Mouse (Mus musculus): Measurements from ENCODE around the gene Gm12216. TPM values are rescaled to one million over a fixed set of nuclear protein-coding genes. Genes with fewer than 3 reads are reported as not detected.

Gm12216 gene
- polyA plus RNA-seq, 1 experiment from 2014 or later, result 1.2 TPM

- no peak for ATAC-seq
- H3K27ac ChIP-seq, result no peak overlapping the region
- H3K4me3 ChIP-seq (replicated peaks), result no peak overlapping the region
- no peaks in the 10 kb centered on the region for H3K36me3 ChIP-seq
- H3K9me3 ChIP-seq, result no peaks in the 10 kb centered on the region
- no peaks in the 10 kb centered on the region for H3K27me3 ChIP-seq (replicated peaks)
- H3K9ac ChIP-seq, result no peak overlapping the region
- H3K4me2 ChIP-seq (replicated peaks), result no peak overlapping the region
- 51% methylated on average over 3 of the region's 3 CpGs for WGBS
- H3K4me1 ChIP-seq (replicated peaks), result peaks cover 7% of the 10 kb centered on the region
Measured at GRCm38 (mm10) chr11:53814810-53815209, 44.2 kb downstream of the Gm12216 start.

GRCm38 (mm10) chr11:53813001-53813868 is 45.8 kb downstream of the Gm12216 start:
- Histone ChIP-seq H3K9ac (no peak overlapping the region), H3K4me2 (replicated peaks) (no peak overlapping the region), H3K27me3 (replicated peaks) (no peaks in the 10 kb centered on the region), H3K4me3 (replicated peaks) (no peak overlapping the region), H3K9me3 (no peaks in the 10 kb centered on the region), H3K27ac (no peak overlapping the region), H3K36me3 (no peaks in the 10 kb centered on the region), H3K4me1 (replicated peaks) (peaks cover 15% of the 10 kb centered on the region)
- 85% methylated on average over 16 of the region's 16 CpGs for WGBS
- ATAC-seq, result no peak

GRCm38 (mm10) chr11:53811312-53811711 is 47.7 kb downstream of the Gm12216 start:
- H3K36me3 ChIP-seq, result no peaks in the 10 kb centered on the region
- no peak overlapping the region for H3K27ac ChIP-seq
- ATAC-seq, result no peak
- H3K4me2 ChIP-seq (replicated peaks), result no peak overlapping the region
- WGBS, result 75% methylated on average over 3 of the region's 3 CpGs
- H3K4me1 ChIP-seq (replicated peaks), result peaks cover 15% of the 10 kb centered on the region
- no peak overlapping the region for H3K4me3 ChIP-seq (replicated peaks)
- no peaks in the 10 kb centered on the region for H3K9me3 ChIP-seq
- H3K27me3 ChIP-seq (replicated peaks), result no peaks in the 10 kb centered on the region
- no peak overlapping the region for H3K9ac ChIP-seq

GRCm38 (mm10) chr11:53810749-53811148 is 48.3 kb downstream of the Gm12216 start:
- Histone ChIP-seq H3K4me2 (replicated peaks) (no peak overlapping the region), H3K27ac (no peak overlapping the region), H3K9me3 (no peaks in the 10 kb centered on the region), H3K9ac (no peak overlapping the region), H3K4me3 (replicated peaks) (no peak overlapping the region), H3K36me3 (no peaks in the 10 kb centered on the region), H3K4me1 (replicated peaks) (peaks cover 17% of the 10 kb centered on the region), H3K27me3 (replicated peaks) (no peaks in the 10 kb centered on the region)
- ATAC-seq, result no peak
- 44% methylated on average over 2 of the region's 2 CpGs for WGBS

GRCm38 (mm10) chr11:53810156-53810555 is 48.9 kb downstream of the Gm12216 start:
- Histone ChIP-seq H3K9ac (no peak overlapping the region), H3K4me3 (replicated peaks) (no peak overlapping the region), H3K27me3 (replicated peaks) (no peaks in the 10 kb centered on the region), H3K4me2 (replicated peaks) (no peak overlapping the region), H3K4me1 (replicated peaks) (peaks cover 19% of the 10 kb centered on the region), H3K27ac (no peak overlapping the region), H3K9me3 (no peaks in the 10 kb centered on the region), H3K36me3 (no peaks in the 10 kb centered on the region)
- WGBS, result 49% methylated on average over 5 of the region's 5 CpGs
- ATAC-seq, result 0 out of 2 replicates have a peak, but pooled peaks have one; percentile 35

- no peak overlapping the region for H3K9ac ChIP-seq
- peaks cover 19% of the 10 kb centered on the region for H3K4me1 ChIP-seq (replicated peaks)
- no peak overlapping the region for H3K4me3 ChIP-seq (replicated peaks)
- no peaks in the 10 kb centered on the region for H3K9me3 ChIP-seq
- H3K27ac ChIP-seq, result peak overlapping the region; percentile 75
- no peaks in the 10 kb centered on the region for H3K27me3 ChIP-seq (replicated peaks)
- H3K36me3 ChIP-seq, result no peaks in the 10 kb centered on the region
- H3K4me2 ChIP-seq (replicated peaks), result no peak overlapping the region
- peak; percentile 26; the same call in 1 of the 2 replicates for ATAC-seq
- WGBS, result 38% methylated on average over 5 of the region's 5 CpGs
Measured at GRCm38 (mm10) chr11:53809354-53809753, 49.7 kb downstream of the Gm12216 start.

- no peak for ATAC-seq
- Histone ChIP-seq H3K9me3 (no peaks in the 10 kb centered on the region), H3K4me2 (replicated peaks) (no peak overlapping the region), H3K27me3 (replicated peaks) (no peaks in the 10 kb centered on the region), H3K4me1 (replicated peaks) (peaks cover 25% of the 10 kb centered on the region), H3K36me3 (no peaks in the 10 kb centered on the region), H3K4me3 (replicated peaks) (no peak overlapping the region), H3K27ac (no peak overlapping the region), H3K9ac (no peak overlapping the region)
- WGBS, result 76% methylated on average over 9 of the region's 9 CpGs
Measured at GRCm38 (mm10) chr11:53805786-53806185, 53.3 kb downstream of the Gm12216 start.

GRCm38 (mm10) chr11:53804569-53805344 is 54.3 kb downstream of the Gm12216 start:
- no peaks in the 10 kb centered on the region for H3K36me3 ChIP-seq
- no peak overlapping the region for H3K27ac ChIP-seq
- ATAC-seq, result peak; percentile 42; the same call in 1 of the 2 replicates
- peaks cover 19% of the 10 kb centered on the region for H3K4me1 ChIP-seq (replicated peaks)
- H3K27me3 ChIP-seq (replicated peaks), result no peaks in the 10 kb centered on the region
- no peak overlapping the region for H3K4me3 ChIP-seq (replicated peaks)
- H3K9me3 ChIP-seq, result no peaks in the 10 kb centered on the region
- no peak overlapping the region for H3K9ac ChIP-seq
- 78% methylated on average over 14 of the region's 14 CpGs for WGBS
- no peak overlapping the region for H3K4me2 ChIP-seq (replicated peaks)

GRCm38 (mm10) chr11:53803494-53803893 is 55.6 kb downstream of the Gm12216 start:
- H3K4me2 ChIP-seq (replicated peaks), result no peak overlapping the region
- H3K9me3 ChIP-seq, result no peaks in the 10 kb centered on the region
- WGBS, result 59% methylated on average over 6 of the region's 6 CpGs
- peaks cover 12% of the 10 kb centered on the region for H3K4me1 ChIP-seq (replicated peaks)
- no peak overlapping the region for H3K4me3 ChIP-seq (replicated peaks)
- H3K9ac ChIP-seq, result no peak overlapping the region
- H3K27me3 ChIP-seq (replicated peaks), result no peaks in the 10 kb centered on the region
- H3K27ac ChIP-seq, result no peak overlapping the region
- no peaks in the 10 kb centered on the region for H3K36me3 ChIP-seq
- ATAC-seq, result 0 out of 2 replicates have a peak, but pooled peaks have one; percentile 24

GRCm38 (mm10) chr11:53803093-53803492 is 56.0 kb downstream of the Gm12216 start:
- Histone ChIP-seq H3K9ac (no peak overlapping the region), H3K36me3 (no peaks in the 10 kb centered on the region), H3K27me3 (replicated peaks) (no peaks in the 10 kb centered on the region), H3K4me1 (replicated peaks) (peaks cover 15% of the 10 kb centered on the region), H3K4me2 (replicated peaks) (no peak overlapping the region), H3K4me3 (replicated peaks) (no peak overlapping the region), H3K9me3 (no peaks in the 10 kb centered on the region), H3K27ac (no peak overlapping the region)
- WGBS, result 75% methylated on average over 12 of the region's 12 CpGs
- no peak for ATAC-seq

GRCm38 (mm10) chr11:53800975-53801374 is 58.1 kb downstream of the Gm12216 start:
- Histone ChIP-seq H3K4me1 (replicated peaks) (peaks cover 34% of the 10 kb centered on the region), H3K9me3 (no peaks in the 10 kb centered on the region), H3K36me3 (no peaks in the 10 kb centered on the region), H3K4me2 (replicated peaks) (no peak overlapping the region), H3K9ac (no peak overlapping the region), H3K4me3 (replicated peaks) (no peak overlapping the region), H3K27ac (no peak overlapping the region), H3K27me3 (replicated peaks) (no peaks in the 10 kb centered on the region)
- WGBS, result 81% methylated on average over 5 of the region's 5 CpGs
- ATAC-seq, result no peak

GRCm38 (mm10) chr11:53800036-53800435 is 59.0 kb downstream of the Gm12216 start:
- Histone ChIP-seq H3K9ac (no peak overlapping the region), H3K9me3 (no peaks in the 10 kb centered on the region), H3K4me1 (replicated peaks) (peaks cover 40% of the 10 kb centered on the region), H3K27me3 (replicated peaks) (no peaks in the 10 kb centered on the region), H3K4me2 (replicated peaks) (no peak overlapping the region), H3K4me3 (replicated peaks) (no peak overlapping the region), H3K36me3 (no peaks in the 10 kb centered on the region), H3K27ac (no peak overlapping the region)
- ATAC-seq, result no peak
- WGBS, result 66% methylated on average over 4 of the region's 4 CpGs

Data from intestine, embryonic 15.5 days (tissue).